Mouse (Mus musculus) liver, adult 2 months (tissue): ENCODE data around the gene Itpkb.

Source experiments
- CTCF ChIP-seq: fragments of 200-500 bp; IDR thresholded peaks from 2 replicates; pipeline ENCODE4 v1.5.1; 2011; ENCODE audit warnings: low read depth, low read length, control low read depth
- POLR2A ChIP-seq: fragments of 200-500 bp; IDR thresholded peaks from 2 replicates; pipeline ENCODE4 v1.6.1; 2011; ENCODE audit warnings: low read length, control low read depth; ENCODE audit not compliant: insufficient read depth; ENCODE audit errors: extremely low read depth

DNA sequence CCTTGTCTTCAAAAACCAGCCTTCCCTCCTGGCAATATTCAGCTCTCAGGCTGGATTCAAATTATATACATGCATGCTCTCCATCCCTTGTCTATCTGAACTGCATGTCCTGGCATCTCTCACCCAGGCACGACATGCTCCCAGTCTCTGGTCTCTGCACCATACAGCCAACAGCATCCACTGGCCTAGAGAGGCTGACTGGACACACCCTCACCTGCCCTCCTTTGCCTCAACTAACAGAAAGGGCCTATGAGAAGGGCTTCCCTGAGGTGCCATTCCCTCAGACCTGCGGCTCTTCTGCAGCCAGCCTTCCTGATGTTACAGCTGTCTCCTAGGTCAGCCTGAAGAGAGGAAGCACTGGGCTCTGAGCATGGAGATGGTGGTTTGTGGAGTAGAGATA is 88.8 kb downstream of the Itpkb start:
- no peak for TF ChIP-seq CTCF
- no peak for TF ChIP-seq POLR2A
